ENCODE assay signal across 7 mouse cellular contexts in genomic region chr4:129576863-129577491, GRCm38 (mm10). TPM values are rescaled to one million over a fixed set of nuclear protein-coding genes. Genes with fewer than 3 reads are reported as not detected.
DNase-seq lines count a peak whose midpoint lies in the region; ATAC-seq and TF ChIP-seq lines count a peak whose summit lies in the region.

No protein-coding gene starts in this region.

- H3K4me2 ChIP-seq in intestine, postnatal 0 days (replicated peaks; ENCODE audit: low read depth), result no peak overlapping the region; the same call in 1 of the 2 replicates
- H3K4me2 ChIP-seq in midbrain, embryonic 16.5 days (ENCODE audit: low read length), result peak overlapping the region; percentile 24; the same call in 1 of the 2 replicates

- ATAC-seq in Patski, result no peak
- ATAC-seq in granulocyte monocyte progenitor cell, adult 5-6 weeks (replicated peaks; ENCODE audit: poor library complexity, severe bottlenecking), result peak; percentile 60
- 0 out of 2 replicates have a peak, but pooled peaks have one; percentile 45 for ATAC-seq in intestine, postnatal 0 days
- ATAC-seq in midbrain, embryonic 16.5 days, result no peak

- DNase-seq in Patski (ENCODE audit: low read depth, low spot score), result no peak
- DNase-seq in cerebellum, postnatal 4 days (ENCODE audit: low spot score in 2 of 2), result peak; percentile 40 to 73
- DNase-seq in liver, result peak; percentile 79
- peak; percentile 67 to 75 for DNase-seq in spleen, adult 18-20 months

- no peak overlapping the region for H3K4me3 ChIP-seq in intestine, postnatal 0 days (ENCODE audit: low read depth, low read length)
- H3K4me3 ChIP-seq in midbrain, embryonic 16.5 days (ENCODE audit: low read depth, low read length), result no peak overlapping the region

- H3K4me1 ChIP-seq in intestine, postnatal 0 days (replicated peaks; ENCODE audit: control insufficient read depth, insufficient read depth, low read length), result no peaks in the 10 kb centered on the region
- H3K4me1 ChIP-seq in midbrain, embryonic 16.5 days (ENCODE audit: control insufficient read depth, insufficient read depth, low read length), result no peaks in the 10 kb centered on the region

- peak; percentile 82 for TF ChIP-seq CTCF in Patski (IDR thresholded peaks at IDR 0.05)
- TF ChIP-seq CTCF in intestine, postnatal 0 days (IDR thresholded peaks at IDR 0.05; ENCODE audit: low read depth), result peak; percentile 73

- 33% methylated on average over 21 of the region's 21 CpGs for WGBS in intestine, postnatal 0 days
- 24% methylated on average over 21 of the region's 21 CpGs for WGBS in midbrain, embryonic 16.5 days

- in situ Hi-C loops in Patski (cut with MboI; ENCODE audit: low pct_unique_long_range_greater_than_20kb), result no loop called here

- H3K9me3 ChIP-seq in intestine, postnatal 0 days (ENCODE audit: control insufficient read depth), result no peaks in the 10 kb centered on the region
- H3K9me3 ChIP-seq in midbrain, embryonic 16.5 days (replicated peaks; ENCODE audit: control insufficient read depth, low read length, poor library complexity, severe bottlenecking), result no peaks in the 10 kb centered on the region

- no peaks in the 10 kb centered on the region for H3K36me3 ChIP-seq in intestine, postnatal 0 days (ENCODE audit: control insufficient read depth, insufficient read depth)
- no peaks in the 10 kb centered on the region for H3K36me3 ChIP-seq in midbrain, embryonic 16.5 days (ENCODE audit: control insufficient read depth, insufficient read depth, low read length)

- H3K27ac ChIP-seq in intestine, postnatal 0 days (ENCODE audit: low read depth, low read length), result no peak overlapping the region
- H3K27ac ChIP-seq in midbrain, embryonic 16.5 days (ENCODE audit: low read length), result no peak overlapping the region

- H3K27me3 ChIP-seq in Patski, result no peaks in the 10 kb centered on the region
- H3K27me3 ChIP-seq in intestine, postnatal 0 days (replicated peaks; ENCODE audit: control insufficient read depth, insufficient read depth, low read length), result no peaks in the 10 kb centered on the region
- no peaks in the 10 kb centered on the region for H3K27me3 ChIP-seq in midbrain, embryonic 16.5 days (ENCODE audit: control insufficient read depth, insufficient read depth, low read depth, low read length)

- CTCF ChIA-PET in Patski (lab: Charles Lee), result interaction anchor here (0.7 to 3.6 kb wide), 9 partner anchors 9 to 36 kb away, joined by 3 to 19 read pairs (median 4); no protein-coding TSS in a partner anchor

- POLR2A ChIA-PET in Patski (lab: Charles Lee), result interaction anchor here (1.0 to 1.3 kb wide), 2 partner anchors 34 to 42 kb away, joined by 3 to 4 read pairs; partner anchors contain the start of gene Hdac1

- no peak overlapping the region for H3K9ac ChIP-seq in intestine, postnatal 0 days (ENCODE audit: low read depth, low read length)
- peak overlapping the region; percentile 38 for H3K9ac ChIP-seq in midbrain, embryonic 16.5 days (ENCODE audit: low read depth, low read length)

RNA-seq across cellular contexts. Expression of gene Fam167b, which starts 1.4 kb away (rescaled TPM):
- polyA plus RNA-seq in Patski (2021), result not detected
- not detected in 2 replicates for total RNA-seq in granulocyte monocyte progenitor cell, adult 5-6 weeks (2014; fragmentation: Nextera tagmentation)
- not detected in 2 replicates for total RNA-seq in granulocyte monocyte progenitor cell, adult 5-6 weeks (2017)
- 1.4 and 1.7 TPM in 2 replicates for polyA plus RNA-seq in intestine, postnatal 0 days (2015; fragmentation: Nextera tagmentation; extraction: Ambion mirVana)
- 0.26 TPM in 1 of 2 replicates, not detected in the other for polyA plus RNA-seq in midbrain, embryonic 16.5 days (2015; fragmentation: Nextera tagmentation; extraction: Ambion mirVana)

RNA-seq across cellular contexts. Expression of gene Lck, which starts 3.5 kb away (rescaled TPM):
- polyA plus RNA-seq in Patski (2021), result 0.12 TPM
- total RNA-seq in granulocyte monocyte progenitor cell, adult 5-6 weeks (2014; fragmentation: Nextera tagmentation), result 0.15 and 5.8 TPM in 2 replicates
- 2.5 and 4.8 TPM in 2 replicates for total RNA-seq in granulocyte monocyte progenitor cell, adult 5-6 weeks (2017)
- 3.0 and 3.1 TPM in 2 replicates for polyA plus RNA-seq in intestine, postnatal 0 days (2015; fragmentation: Nextera tagmentation; extraction: Ambion mirVana)
- polyA plus RNA-seq in midbrain, embryonic 16.5 days (2015; fragmentation: Nextera tagmentation; extraction: Ambion mirVana), result 15.4 and 16.2 TPM in 2 replicates

RNA-seq across cellular contexts. Expression of gene Eif3i, which starts 23.5 kb away (rescaled TPM):
- 139 TPM for polyA plus RNA-seq in Patski (2021)
- total RNA-seq in granulocyte monocyte progenitor cell, adult 5-6 weeks (2014; fragmentation: Nextera tagmentation), result 335 and 353 TPM in 2 replicates
- 257 and 296 TPM in 2 replicates for total RNA-seq in granulocyte monocyte progenitor cell, adult 5-6 weeks (2017)
- 139 and 144 TPM in 2 replicates for polyA plus RNA-seq in intestine, postnatal 0 days (2015; fragmentation: Nextera tagmentation; extraction: Ambion mirVana)
- polyA plus RNA-seq in midbrain, embryonic 16.5 days (2015; fragmentation: Nextera tagmentation; extraction: Ambion mirVana), result 187 and 198 TPM in 2 replicates

RNA-seq across cellular contexts. Expression of gene Tmem234, which starts 23.5 kb away (rescaled TPM):
- 79.8 TPM for polyA plus RNA-seq in Patski (2021)
- 68.9 and 102 TPM in 2 replicates for total RNA-seq in granulocyte monocyte progenitor cell, adult 5-6 weeks (2014; fragmentation: Nextera tagmentation)
- total RNA-seq in granulocyte monocyte progenitor cell, adult 5-6 weeks (2017), result 73.9 and 74.9 TPM in 2 replicates
- 135 and 146 TPM in 2 replicates for polyA plus RNA-seq in intestine, postnatal 0 days (2015; fragmentation: Nextera tagmentation; extraction: Ambion mirVana)
- 177 and 180 TPM in 2 replicates for polyA plus RNA-seq in midbrain, embryonic 16.5 days (2015; fragmentation: Nextera tagmentation; extraction: Ambion mirVana)

RNA-seq across cellular contexts. Expression of gene Hdac1, which starts 34.5 kb away (rescaled TPM):
- polyA plus RNA-seq in Patski (2021), result 59.7 TPM
- 109 and 142 TPM in 2 replicates for total RNA-seq in granulocyte monocyte progenitor cell, adult 5-6 weeks (2014; fragmentation: Nextera tagmentation)
- 62.6 and 74.9 TPM in 2 replicates for total RNA-seq in granulocyte monocyte progenitor cell, adult 5-6 weeks (2017)
- 89.9 and 91.7 TPM in 2 replicates for polyA plus RNA-seq in intestine, postnatal 0 days (2015; fragmentation: Nextera tagmentation; extraction: Ambion mirVana)
- 74.7 and 83.2 TPM in 2 replicates for polyA plus RNA-seq in midbrain, embryonic 16.5 days (2015; fragmentation: Nextera tagmentation; extraction: Ambion mirVana)

Comparison
In these comparisons a context has a peak if more than half of its experiments do, and no peak if none do; other contexts are left out.
1. ATAC-seq: peak in granulocyte monocyte progenitor cell, adult 5-6 weeks (single experiment) and intestine, postnatal 0 days (single experiment); none in Patski (single experiment) and midbrain, embryonic 16.5 days (single experiment).